Mouse (Mus musculus): ENCODE results near the gene Scd2.

- TF ChIP-seq CTCF (IDR thresholded peaks at IDR 0.05; ENCODE audit: low read depth) (no peak), EP300 (IDR thresholded peaks at IDR 0.05; ENCODE audit: low read depth) (no peak)
Observed at GRCm38 (mm10) chr19:44321631-44322030, 28.2 kb downstream of the Scd2 start.

Data from liver, postnatal 0 days (tissue).